Mouse (Mus musculus): ENCODE measurements at regions not wholly inside any gene's neighbourhood (a gene's known extent, or its start where the extent isn't known, plus 50 kb on each side); places are given as distances from the start of the nearest gene placed in this dataset.

DNA sequence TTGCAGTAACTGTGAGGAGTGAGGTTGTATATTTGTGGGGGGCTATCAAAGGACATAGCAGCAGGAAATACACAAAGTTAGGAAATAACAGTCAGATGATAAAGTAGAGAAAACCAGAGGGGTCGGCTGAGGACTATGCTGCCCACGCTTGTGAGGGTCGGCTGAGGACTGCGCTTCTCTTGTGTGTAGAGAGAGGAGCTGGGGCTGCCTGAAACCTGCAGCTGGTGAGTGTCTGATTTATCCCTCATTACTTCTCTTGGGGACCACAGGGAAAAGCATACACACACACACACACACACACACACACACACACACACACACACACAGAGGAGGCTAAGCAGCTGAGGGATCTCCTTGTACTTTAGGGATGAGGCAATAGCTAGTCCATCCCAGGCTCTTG lies 124.3 kb upstream of the Rbfox1 start:
- ATAC-seq (ENCODE audit: low FRiP score, low read depth) = no peak
- no peak overlapping the region for H3K4me3 ChIP-seq
- WGBS = 86% methylated on average over 4 of the region's 4 CpGs
- no peak overlapping the region for H3K9ac ChIP-seq
- H3K27me3 ChIP-seq = no peaks in the 10 kb centered on the region
- no peaks in the 10 kb centered on the region for H3K36me3 ChIP-seq
- H3K4me2 ChIP-seq = no peak overlapping the region
- no peaks in the 10 kb centered on the region for H3K9me3 ChIP-seq
- no peak overlapping the region for H3K27ac ChIP-seq (replicated peaks)
- no peaks in the 10 kb centered on the region; the same call in 1 of the 2 replicates for H3K4me1 ChIP-seq (replicated peaks)

DNA sequence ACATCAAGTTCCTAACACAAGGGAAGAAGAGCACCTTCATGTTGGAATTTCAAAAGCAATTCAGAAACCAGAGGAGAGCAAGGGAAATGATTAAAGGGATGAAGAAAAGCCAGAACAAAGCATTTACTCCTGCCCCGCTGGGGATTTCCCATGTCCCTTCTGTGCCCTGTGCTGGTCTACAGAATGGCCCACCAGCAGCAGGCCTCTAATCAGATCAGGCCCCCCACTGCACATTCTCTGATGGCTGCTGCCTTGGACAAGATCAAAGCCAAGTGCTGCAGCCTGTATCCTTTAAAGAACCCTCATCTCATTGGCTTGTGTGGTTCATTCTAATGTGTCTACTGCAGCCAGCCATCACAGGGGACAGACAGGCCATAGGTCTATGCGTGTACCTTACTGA lies 126.1 kb upstream of the Rbfox1 start:
- H3K27ac ChIP-seq (replicated peaks) = no peak overlapping the region
- ATAC-seq (ENCODE audit: low FRiP score, low read depth) = no peak
- H3K9me3 ChIP-seq = no peaks in the 10 kb centered on the region
- H3K36me3 ChIP-seq = no peaks in the 10 kb centered on the region
- no peaks in the 10 kb centered on the region for H3K27me3 ChIP-seq
- 80% methylated on average over 2 of the region's 2 CpGs for WGBS
- H3K4me3 ChIP-seq = no peak overlapping the region
- no peaks in the 10 kb centered on the region for H3K4me1 ChIP-seq (replicated peaks)
- H3K9ac ChIP-seq = no peak overlapping the region
- H3K4me2 ChIP-seq = no peak overlapping the region

DNA sequence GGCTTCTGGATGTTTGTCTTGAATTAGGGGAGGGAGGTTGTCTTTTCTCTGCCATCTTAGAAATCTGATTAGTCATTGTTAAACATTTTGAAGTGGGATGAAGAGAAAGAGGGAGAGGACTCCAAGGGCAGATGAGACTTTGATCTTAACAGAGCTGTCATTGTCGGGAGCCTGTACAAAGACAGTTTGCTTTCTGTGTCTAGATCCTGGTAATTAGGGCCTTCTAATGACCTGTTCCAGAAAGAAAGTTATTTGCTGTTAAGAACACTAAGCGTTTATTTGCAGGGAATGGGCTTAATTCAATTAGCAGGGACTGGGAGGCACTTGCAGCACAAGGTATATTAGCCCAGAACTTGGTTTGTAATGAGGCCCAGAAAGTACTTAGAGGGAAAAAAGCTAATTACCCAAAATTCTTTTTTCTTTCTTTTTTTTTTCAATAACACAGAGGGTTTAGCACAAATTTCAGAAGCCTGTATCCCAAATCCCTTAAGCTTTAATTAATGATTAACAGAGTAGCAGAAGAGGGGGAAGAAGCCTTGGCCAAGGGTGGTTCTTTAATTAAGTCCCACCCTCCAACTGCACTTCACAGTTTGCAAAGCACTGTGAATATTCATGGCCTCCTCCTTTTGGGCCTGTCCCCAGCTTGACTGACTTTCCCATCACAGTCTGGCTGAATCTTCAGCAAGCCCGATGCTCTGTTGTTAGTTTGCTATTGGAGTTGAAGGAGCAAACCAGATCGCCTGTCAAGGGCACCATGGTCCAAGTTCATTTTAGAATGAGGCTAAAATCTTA lies 142.2 kb upstream of the Rbfox1 start:
- Histone ChIP-seq H3K4me3 (no peak overlapping the region), H3K4me2 (no peak overlapping the region), H3K4me1 (replicated peaks) (0 out of 2 replicates have a peak, but pooled peaks cover 3% of the 10 kb centered on the region), H3K27me3 (no peaks in the 10 kb centered on the region), H3K36me3 (no peaks in the 10 kb centered on the region), H3K27ac (replicated peaks) (no peak overlapping the region; the same call in 1 of the 2 replicates), H3K9me3 (no peaks in the 10 kb centered on the region), H3K9ac (no peak overlapping the region)
- ATAC-seq (ENCODE audit: low FRiP score, low read depth) = no peak
- 69% methylated on average over 4 of the region's 4 CpGs for WGBS

DNA sequence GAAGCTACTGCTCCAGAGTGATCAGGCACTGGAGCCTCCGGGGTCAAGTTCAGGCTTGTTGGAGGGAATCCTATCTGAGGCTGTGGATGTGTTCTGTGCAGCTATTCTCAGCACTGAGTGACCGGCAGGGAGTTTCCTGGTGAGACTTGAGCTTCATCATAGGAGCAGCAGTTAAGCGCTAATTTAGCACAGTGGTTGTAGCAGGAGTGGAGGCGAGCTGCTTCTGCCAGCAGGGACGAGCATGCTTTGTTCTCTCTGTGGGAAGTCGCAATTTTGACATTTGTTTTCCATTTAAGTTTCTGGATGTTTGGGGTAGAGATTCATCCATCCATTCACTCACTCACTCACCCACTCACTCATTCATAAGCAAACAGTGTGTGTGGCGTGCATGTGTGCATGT lies 144.4 kb upstream of the Rbfox1 start:
- H3K27ac ChIP-seq (replicated peaks) = no peak overlapping the region; the same call in 1 of the 2 replicates
- no peak overlapping the region for H3K9ac ChIP-seq
- H3K4me3 ChIP-seq = no peak overlapping the region
- no peaks in the 10 kb centered on the region for H3K9me3 ChIP-seq
- ATAC-seq (ENCODE audit: low FRiP score, low read depth) = no peak
- H3K4me2 ChIP-seq = no peak overlapping the region
- no peaks in the 10 kb centered on the region for H3K36me3 ChIP-seq
- no peaks in the 10 kb centered on the region for H3K27me3 ChIP-seq
- WGBS = 70% methylated on average over 7 of the region's 7 CpGs
- H3K4me1 ChIP-seq (replicated peaks) = 0 out of 2 replicates have a peak, but pooled peaks cover 3% of the 10 kb centered on the region

DNA sequence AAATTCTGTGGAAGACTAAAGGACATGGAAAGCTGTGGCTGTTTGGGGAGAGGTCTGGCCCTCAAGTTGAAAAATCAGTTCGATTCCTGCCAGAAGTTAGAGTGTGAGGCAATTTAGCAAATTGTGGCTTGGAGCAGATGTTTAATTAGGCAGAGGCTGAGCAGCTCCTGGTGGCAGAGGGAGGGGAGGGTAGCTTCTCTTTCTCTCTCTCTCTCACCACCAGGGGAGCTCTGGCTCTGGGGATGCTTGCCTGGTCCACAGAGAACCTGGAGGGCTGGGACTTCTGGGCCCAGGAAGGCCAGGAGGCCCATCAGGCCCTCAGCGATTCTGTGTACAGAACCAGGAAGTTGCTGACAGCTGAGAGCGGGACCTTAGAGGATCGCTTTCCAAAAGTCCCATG lies 151.5 kb upstream of the Rbfox1 start:
- no peak for ATAC-seq (ENCODE audit: low FRiP score, low read depth)
- Histone ChIP-seq H3K27me3 (no peaks in the 10 kb centered on the region), H3K36me3 (no peaks in the 10 kb centered on the region), H3K4me3 (no peak overlapping the region), H3K9me3 (no peaks in the 10 kb centered on the region), H3K9ac (no peak overlapping the region), H3K4me2 (no peak overlapping the region), H3K4me1 (replicated peaks) (no peaks in the 10 kb centered on the region), H3K27ac (replicated peaks) (peak overlapping the region; percentile 32; the same call in 1 of the 2 replicates)
- WGBS = 82% methylated on average over 4 of the region's 4 CpGs

DNA sequence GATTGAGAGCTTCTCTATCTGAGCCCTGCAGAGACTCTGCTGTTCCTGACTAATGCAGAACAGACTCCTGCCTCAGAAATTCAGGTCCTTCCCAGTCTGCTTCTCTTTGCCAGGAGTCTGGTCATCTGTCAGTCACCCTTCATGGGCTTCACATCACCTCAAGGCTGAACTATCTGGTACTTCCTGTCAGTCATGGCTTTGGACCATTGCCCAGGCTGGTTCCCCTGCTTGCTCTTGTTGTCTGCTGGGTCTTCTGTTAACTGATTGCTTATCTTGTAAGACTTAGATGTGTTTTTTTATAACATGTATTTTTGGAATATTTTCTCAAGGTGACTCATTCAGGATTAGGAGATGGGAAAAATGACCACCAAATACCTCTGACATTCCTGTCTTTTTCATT lies 162.6 kb upstream of the Rbfox1 start:
- Histone ChIP-seq H3K9ac (no peak overlapping the region), H3K27me3 (no peaks in the 10 kb centered on the region), H3K4me1 (replicated peaks) (no peaks in the 10 kb centered on the region), H3K9me3 (no peaks in the 10 kb centered on the region), H3K4me3 (no peak overlapping the region), H3K36me3 (no peaks in the 10 kb centered on the region), H3K4me2 (no peak overlapping the region), H3K27ac (replicated peaks) (no peak overlapping the region)
- ATAC-seq (ENCODE audit: low FRiP score, low read depth) = no peak

DNA sequence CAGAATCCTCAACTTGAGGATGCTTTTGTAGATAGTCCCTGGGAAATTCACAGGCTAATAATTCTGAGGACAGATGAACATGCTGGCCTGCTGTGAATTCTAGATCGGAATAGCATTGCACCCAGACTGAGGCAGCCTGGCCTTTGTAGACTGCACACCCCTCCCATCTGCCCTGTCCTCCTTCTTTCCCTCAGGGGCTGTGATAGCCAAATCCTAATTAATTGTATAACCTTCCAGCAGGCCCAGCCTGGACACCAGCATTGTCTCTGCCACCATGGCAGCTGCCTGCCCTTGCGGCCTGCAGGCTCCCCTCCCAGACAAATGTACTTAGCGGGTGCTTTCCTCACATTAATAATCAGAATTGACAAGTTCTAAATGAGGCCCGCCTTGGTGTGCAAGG lies 171.7 kb upstream of the Rbfox1 start:
- Histone ChIP-seq H3K4me1 (replicated peaks) (peaks cover 14% of the 10 kb centered on the region), H3K9me3 (no peaks in the 10 kb centered on the region)
- ATAC-seq (ENCODE audit: low FRiP score, low read depth) = no peak

DNA sequence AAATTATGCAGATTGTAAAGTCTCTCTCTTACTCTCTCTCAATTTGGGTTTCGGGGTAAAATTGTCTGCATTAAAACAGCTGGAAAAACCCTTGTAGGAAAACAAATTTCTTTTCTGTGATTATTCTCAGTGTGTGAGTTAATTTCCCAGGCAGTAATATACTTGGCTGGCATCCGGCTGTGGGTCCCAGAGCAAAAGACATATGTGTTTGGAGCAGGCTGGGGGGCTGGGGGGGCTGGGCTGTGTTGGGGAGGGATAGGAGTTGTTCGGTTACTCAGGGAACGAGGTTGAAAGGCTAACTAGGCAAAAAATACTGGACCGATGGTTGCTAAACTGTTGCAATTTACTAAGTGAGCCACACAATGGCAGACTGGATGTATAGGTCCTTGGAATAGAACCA lies 175.3 kb upstream of the Rbfox1 start:
- H3K9ac ChIP-seq = no peak overlapping the region
- ATAC-seq (ENCODE audit: low FRiP score, low read depth) = peak; percentile 51; the same call in 1 of the 2 replicates
- WGBS = 39% methylated on average over 5 of the region's 5 CpGs
- H3K27ac ChIP-seq (replicated peaks) = 0 out of 2 replicates have a peak overlapping the region, but pooled peaks have one; percentile 43
- H3K4me1 ChIP-seq (replicated peaks) = peaks cover 14% of the 10 kb centered on the region
- H3K4me3 ChIP-seq = no peak overlapping the region
- H3K27me3 ChIP-seq = no peaks in the 10 kb centered on the region
- no peaks in the 10 kb centered on the region for H3K9me3 ChIP-seq
- no peaks in the 10 kb centered on the region for H3K36me3 ChIP-seq
- no peak overlapping the region for H3K4me2 ChIP-seq

More for the DNA sequence above, 171.7 kb upstream of the Rbfox1 start:
- Histone ChIP-seq H3K4me3 (no peak overlapping the region), H3K9ac (no peak overlapping the region), H3K4me2 (no peak overlapping the region), H3K27me3 (no peaks in the 10 kb centered on the region), H3K27ac (replicated peaks) (no peak overlapping the region), H3K36me3 (no peaks in the 10 kb centered on the region)
- WGBS = 43% methylated on average over 4 of the region's 4 CpGs

DNA sequence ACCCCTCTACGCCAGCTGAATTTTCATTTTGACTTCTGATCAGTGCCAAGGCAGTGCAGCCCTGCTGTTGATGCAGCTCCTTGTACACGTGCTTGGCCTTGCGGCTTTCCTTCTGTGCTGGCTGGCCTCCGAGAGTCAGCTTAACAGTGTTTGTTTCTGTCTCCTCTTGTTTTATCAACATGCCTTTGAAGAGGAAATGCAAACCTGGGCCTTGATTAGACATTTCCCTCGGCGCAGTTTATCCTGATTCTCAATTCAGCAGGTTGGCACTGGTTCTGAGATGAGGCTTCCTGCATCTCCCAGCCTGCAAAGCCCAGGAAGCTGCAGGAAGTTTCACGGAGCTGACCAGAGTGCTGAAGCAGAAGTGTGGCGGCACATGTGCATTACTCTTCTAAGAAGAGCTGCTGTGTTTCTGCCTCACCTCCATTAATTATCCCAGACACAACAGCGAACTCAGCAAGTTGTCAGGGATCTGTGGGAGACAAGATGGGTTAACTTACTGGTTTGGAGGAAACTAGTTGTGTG lies 184.4 kb upstream of the Rbfox1 start:
- Histone ChIP-seq H3K9me3 (no peaks in the 10 kb centered on the region), H3K4me1 (replicated peaks) (peaks cover 7% of the 10 kb centered on the region; the same call in 1 of the 2 replicates), H3K4me2 (no peak overlapping the region), H3K27me3 (no peaks in the 10 kb centered on the region), H3K36me3 (no peaks in the 10 kb centered on the region), H3K27ac (replicated peaks) (peak overlapping the region; percentile 43), H3K9ac (no peak overlapping the region), H3K4me3 (no peak overlapping the region)
- WGBS = 43% methylated on average over 9 of the region's 9 CpGs
- peak; percentile 34; the same call in 1 of the 2 replicates for ATAC-seq (ENCODE audit: low FRiP score, low read depth)

DNA sequence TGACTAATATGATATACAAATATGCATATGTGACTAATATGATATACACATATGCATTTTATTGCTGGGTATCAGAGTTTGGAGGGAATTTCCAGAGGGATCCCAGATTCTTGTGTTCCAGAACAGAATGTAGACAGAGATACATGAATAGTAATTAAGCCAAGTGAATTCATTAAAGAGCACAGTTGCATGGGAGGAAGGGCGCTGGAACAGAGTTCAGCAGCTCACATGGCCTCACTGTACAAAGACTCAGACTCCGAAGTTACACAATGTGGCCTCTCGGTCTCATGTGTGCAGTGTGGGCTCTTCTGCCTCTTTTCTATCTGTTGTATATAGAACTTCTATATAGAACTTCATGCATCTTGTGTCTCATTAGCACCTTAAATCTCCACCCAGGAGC lies 196.8 kb upstream of the Rbfox1 start:
- Histone ChIP-seq H3K27ac (replicated peaks) (no peak overlapping the region), H3K4me3 (no peak overlapping the region), H3K9ac (no peak overlapping the region), H3K4me1 (replicated peaks) (no peaks in the 10 kb centered on the region), H3K9me3 (no peaks in the 10 kb centered on the region), H3K4me2 (no peak overlapping the region), H3K36me3 (no peaks in the 10 kb centered on the region), H3K27me3 (no peaks in the 10 kb centered on the region)
- ATAC-seq (ENCODE audit: low FRiP score, low read depth) = no peak
- 77% methylated on average over 3 of the region's 3 CpGs for WGBS

DNA sequence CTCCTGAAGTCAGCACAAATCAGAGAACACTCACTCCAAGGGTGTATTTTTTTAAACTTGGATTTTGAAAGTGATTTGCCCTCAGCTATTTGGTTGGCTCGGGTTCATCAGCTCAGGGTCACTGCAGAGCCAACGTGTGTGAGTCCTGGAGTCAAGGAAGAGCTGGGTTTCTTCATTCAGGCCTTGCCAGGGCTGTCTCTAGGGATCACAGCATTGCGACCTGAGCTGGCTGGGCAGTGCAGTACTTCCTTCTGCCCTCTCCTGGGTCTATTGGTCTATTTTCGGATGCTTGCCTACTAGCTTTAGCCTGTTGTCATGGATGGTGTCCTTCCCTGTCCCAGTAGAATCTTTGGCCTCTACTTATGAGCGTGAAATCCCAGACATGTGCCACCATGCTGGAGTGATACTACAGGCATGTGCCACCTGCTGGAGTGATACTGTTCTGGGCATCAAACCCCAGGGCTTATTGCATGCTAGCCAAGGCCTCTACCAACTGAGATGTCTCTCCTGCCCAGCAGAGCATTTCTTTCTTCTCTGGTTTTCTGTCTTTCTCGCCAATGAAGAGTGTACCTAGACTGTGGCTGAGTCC lies 211.7 kb upstream of the Rbfox1 start:
- WGBS = 76% methylated on average over 6 of the region's 6 CpGs
- ATAC-seq (ENCODE audit: low FRiP score, low read depth) = no peak

DNA sequence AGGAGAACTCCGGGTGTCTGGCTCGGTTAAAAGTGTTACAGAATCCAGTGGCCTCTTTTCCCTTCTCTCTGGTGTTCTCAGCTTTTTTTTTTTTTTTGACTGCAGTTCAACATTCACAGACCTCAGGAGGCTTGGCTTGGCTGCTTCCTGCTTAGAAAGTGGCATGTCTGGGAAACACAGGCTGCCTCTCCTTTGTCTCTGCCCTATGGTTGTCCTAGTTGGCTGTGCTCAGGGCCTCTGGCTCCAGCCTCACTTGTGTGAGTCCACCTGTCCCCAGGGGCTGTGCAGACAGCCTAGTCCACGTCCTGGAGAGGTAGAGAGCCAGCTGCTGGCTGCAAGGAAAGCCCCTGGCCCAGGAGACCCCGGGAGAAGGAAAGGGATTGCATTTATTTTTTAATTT lies 212.3 kb upstream of the Rbfox1 start:
- H3K27ac ChIP-seq (replicated peaks) = 0 out of 2 replicates have a peak overlapping the region, but pooled peaks have one; percentile 15
- H3K9me3 ChIP-seq = no peaks in the 10 kb centered on the region
- H3K4me2 ChIP-seq = no peak overlapping the region
- 50% methylated on average over 4 of the region's 4 CpGs for WGBS
- H3K27me3 ChIP-seq = no peaks in the 10 kb centered on the region
- no peak overlapping the region for H3K9ac ChIP-seq
- H3K4me3 ChIP-seq = no peak overlapping the region
- H3K4me1 ChIP-seq (replicated peaks) = peaks cover 17% of the 10 kb centered on the region
- ATAC-seq (ENCODE audit: low FRiP score, low read depth) = peak; percentile 65; the same call in 1 of the 2 replicates
- H3K36me3 ChIP-seq = no peaks in the 10 kb centered on the region

More for the DNA sequence above, 211.7 kb upstream of the Rbfox1 start:
- Histone ChIP-seq H3K9ac (no peak overlapping the region), H3K27me3 (no peaks in the 10 kb centered on the region), H3K36me3 (no peaks in the 10 kb centered on the region), H3K27ac (replicated peaks) (no peak overlapping the region), H3K4me2 (no peak overlapping the region), H3K4me3 (no peak overlapping the region), H3K9me3 (no peaks in the 10 kb centered on the region), H3K4me1 (replicated peaks) (peaks cover 17% of the 10 kb centered on the region)

Data from hindbrain, embryonic 15.5 days (tissue).